Mouse (Mus musculus): ENCODE results near the gene 2810459M11Rik. TPM values are rescaled to one million over a fixed set of nuclear protein-coding genes. Genes with fewer than 3 reads are reported as not detected.
A peak's percentile ranks its signal among the peaks of the same experiment; 100 is the strongest.

2810459M11Rik gene
- polyA plus RNA-seq (2011; ENCODE audit: insufficient read depth, insufficient read length, low read depth, missing spikeins), result 0.42 TPM in 1 of 2 replicates, not detected in the other

- no peak within 1 kb of the TSS for H3K27ac ChIP-seq (ENCODE audit: insufficient read depth, low read length)
- H3K27me3 ChIP-seq (ENCODE audit: control insufficient read depth, insufficient read depth, low read length, poor library complexity, severe bottlenecking), result peaks cover 16% of the 10 kb centered on the region
- H3K9ac ChIP-seq (ENCODE audit: low read depth, poor library complexity, severe bottlenecking), result peak within 1 kb of the TSS; percentile 45; the same call in 1 of the 2 replicates
- no peaks in the 10 kb centered on the region for H3K4me1 ChIP-seq (ENCODE audit: control insufficient read depth, insufficient read depth, low read length)
- peaks cover 4% of the 10 kb centered on the region; the same call in 1 of the 2 replicates for H3K9me3 ChIP-seq (replicated peaks; ENCODE audit: control insufficient read depth, insufficient read depth, low read length, poor library complexity, severe bottlenecking)
- no peaks in the 10 kb centered on the region for H3K36me3 ChIP-seq (ENCODE audit: control insufficient read depth, insufficient read depth, low read length, poor library complexity, severe bottlenecking)
- H3K4me3 ChIP-seq (ENCODE audit: low read depth, low read length), result peak within 1 kb of the TSS; percentile 19
- no peak for TF ChIP-seq CTCF (IDR thresholded peaks at IDR 0.05; ENCODE audit: low read depth, low read length)
These were observed at the start of gene 2810459M11Rik for GRCm38 (mm10) chr1:86045848-86046805. Gene 2810459M11Rik, plus strand, starts transcription at chr1:86045863.

- Histone ChIP-seq H3K9ac (ENCODE audit: low read depth, poor library complexity, severe bottlenecking) (no peak overlapping the region), H3K4me1 (ENCODE audit: control insufficient read depth, insufficient read depth, low read length) (no peaks in the 10 kb centered on the region)
- no peak for TF ChIP-seq CTCF (IDR thresholded peaks at IDR 0.05; ENCODE audit: low read depth, low read length)
- TF ChIP-seq POLR2A (IDR thresholded peaks at IDR 0.05; ENCODE audit: insufficient read depth, low read length), result no peak
- no peak for TF ChIP-seq EP300 (IDR thresholded peaks at IDR 0.05; ENCODE audit: insufficient read depth, low read depth, low read length)
These were observed 48.4 kb upstream of the 2810459M11Rik start for GRCm38 (mm10) chr1:85997221-85997620.

GRCm38 (mm10) chr1:85998012-85998411, 47.7 kb upstream of the 2810459M11Rik start:
- H3K9ac ChIP-seq (ENCODE audit: low read depth, poor library complexity, severe bottlenecking), result no peak overlapping the region
- TF ChIP-seq CTCF (IDR thresholded peaks at IDR 0.05; ENCODE audit: low read depth, low read length) (no peak), POLR2A (IDR thresholded peaks at IDR 0.05; ENCODE audit: insufficient read depth, low read length) (no peak), EP300 (IDR thresholded peaks at IDR 0.05; ENCODE audit: insufficient read depth, low read depth, low read length) (no peak)
- no peak overlapping the region for H3K4me3 ChIP-seq (ENCODE audit: low read depth, low read length)
- no peaks in the 10 kb centered on the region for H3K4me1 ChIP-seq (ENCODE audit: control insufficient read depth, insufficient read depth, low read length)
- H3K9me3 ChIP-seq (replicated peaks; ENCODE audit: control insufficient read depth, insufficient read depth, low read length, poor library complexity, severe bottlenecking), result no peaks in the 10 kb centered on the region
- no peaks in the 10 kb centered on the region for H3K27me3 ChIP-seq (ENCODE audit: control insufficient read depth, insufficient read depth, low read length, poor library complexity, severe bottlenecking)
- H3K27ac ChIP-seq (ENCODE audit: insufficient read depth, low read length), result no peak overlapping the region
- H3K36me3 ChIP-seq (ENCODE audit: control insufficient read depth, insufficient read depth, low read length, poor library complexity, severe bottlenecking), result no peaks in the 10 kb centered on the region

More at GRCm38 (mm10) chr1:85997221-85997620, 48.4 kb upstream of the 2810459M11Rik start:
- Histone ChIP-seq H3K36me3 (ENCODE audit: control insufficient read depth, insufficient read depth, low read length, poor library complexity, severe bottlenecking) (no peaks in the 10 kb centered on the region), H3K27me3 (ENCODE audit: control insufficient read depth, insufficient read depth, low read length, poor library complexity, severe bottlenecking) (no peaks in the 10 kb centered on the region), H3K27ac (ENCODE audit: insufficient read depth, low read length) (no peak overlapping the region), H3K4me3 (ENCODE audit: low read depth, low read length) (no peak overlapping the region), H3K9me3 (replicated peaks; ENCODE audit: control insufficient read depth, insufficient read depth, low read length, poor library complexity, severe bottlenecking) (no peaks in the 10 kb centered on the region)

GRCm38 (mm10) chr1:85999853-86000570, 45.7 kb upstream of the 2810459M11Rik start:
- no peak overlapping the region for H3K4me3 ChIP-seq (ENCODE audit: low read depth, low read length)

GRCm38 (mm10) chr1:86005540-86005939, 40.1 kb upstream of the 2810459M11Rik start:
- no peak overlapping the region for H3K4me3 ChIP-seq (ENCODE audit: low read depth, low read length)
- H3K36me3 ChIP-seq (ENCODE audit: control insufficient read depth, insufficient read depth, low read length, poor library complexity, severe bottlenecking), result no peaks in the 10 kb centered on the region
- no peaks in the 10 kb centered on the region for H3K9me3 ChIP-seq (replicated peaks; ENCODE audit: control insufficient read depth, insufficient read depth, low read length, poor library complexity, severe bottlenecking)
- H3K27ac ChIP-seq (ENCODE audit: insufficient read depth, low read length), result no peak overlapping the region
- H3K27me3 ChIP-seq (ENCODE audit: control insufficient read depth, insufficient read depth, low read length, poor library complexity, severe bottlenecking), result no peaks in the 10 kb centered on the region
- no peak overlapping the region for H3K9ac ChIP-seq (ENCODE audit: low read depth, poor library complexity, severe bottlenecking)
- no peak for TF ChIP-seq CTCF (IDR thresholded peaks at IDR 0.05; ENCODE audit: low read depth, low read length)
- TF ChIP-seq POLR2A (IDR thresholded peaks at IDR 0.05; ENCODE audit: insufficient read depth, low read length), result no peak
- TF ChIP-seq EP300 (IDR thresholded peaks at IDR 0.05; ENCODE audit: insufficient read depth, low read depth, low read length), result no peak
- no peaks in the 10 kb centered on the region for H3K4me1 ChIP-seq (ENCODE audit: control insufficient read depth, insufficient read depth, low read length)

More at GRCm38 (mm10) chr1:85999853-86000570, 45.7 kb upstream of the 2810459M11Rik start:
- no peak for TF ChIP-seq POLR2A (IDR thresholded peaks at IDR 0.05; ENCODE audit: insufficient read depth, low read length)
- no peak for TF ChIP-seq EP300 (IDR thresholded peaks at IDR 0.05; ENCODE audit: insufficient read depth, low read depth, low read length)
- TF ChIP-seq CTCF (IDR thresholded peaks at IDR 0.05; ENCODE audit: low read depth, low read length), result no peak
- Histone ChIP-seq H3K27ac (ENCODE audit: insufficient read depth, low read length) (no peak overlapping the region), H3K27me3 (ENCODE audit: control insufficient read depth, insufficient read depth, low read length, poor library complexity, severe bottlenecking) (no peaks in the 10 kb centered on the region), H3K4me1 (ENCODE audit: control insufficient read depth, insufficient read depth, low read length) (no peaks in the 10 kb centered on the region), H3K36me3 (ENCODE audit: control insufficient read depth, insufficient read depth, low read length, poor library complexity, severe bottlenecking) (no peaks in the 10 kb centered on the region), H3K9ac (ENCODE audit: low read depth, poor library complexity, severe bottlenecking) (no peak overlapping the region), H3K9me3 (replicated peaks; ENCODE audit: control insufficient read depth, insufficient read depth, low read length, poor library complexity, severe bottlenecking) (no peaks in the 10 kb centered on the region)

All from ES-Bruce4 (cell line).